Mouse (Mus musculus): Measurements from ENCODE around the gene Trmt2a. TPM values are rescaled to one million over a fixed set of nuclear protein-coding genes. Genes with fewer than 3 reads are reported as not detected.
A peak's percentile ranks its signal among the peaks of the same experiment; 100 is the strongest.

Trmt2a gene
- polyA plus RNA-seq, 1 experiment from 2014 or later: 102 TPM

GRCm38 (mm10) chr16:18233919-18234670, 14.4 kb upstream of the Trmt2a start:
- Histone ChIP-seq H3K4me1 (ENCODE audit: control insufficient read depth, insufficient read depth, low read length) (no peaks in the 10 kb centered on the region), H3K4me2 (ENCODE audit: low read depth, low read length) (peak overlapping the region; percentile 82), H3K9ac (replicated peaks; ENCODE audit: low read length) (peak overlapping the region; percentile 85), H3K27ac (replicated peaks; ENCODE audit: low read depth, low read length) (no peak overlapping the region), H3K4me3 (ENCODE audit: low read depth, low read length) (peak overlapping the region; percentile 94), H3K36me3 (replicated peaks; ENCODE audit: control insufficient read depth, insufficient read depth, low read depth, low read length) (peaks cover 3% of the 10 kb centered on the region; the same call in 1 of the 2 replicates), H3K27me3 (ENCODE audit: control insufficient read depth, insufficient read depth, low read length) (no peaks in the 10 kb centered on the region), H3K9me3 (replicated peaks; ENCODE audit: control insufficient read depth, low read length) (no peaks in the 10 kb centered on the region)
- WGBS: 20% methylated on average over 13 of the region's 13 CpGs
- ATAC-seq (replicated peaks; ENCODE audit: insufficient number of reproducible peaks, low FRiP score, low TSS enrichment, low read depth): peak; percentile 22; the same call in 1 of the 2 replicates
- DNase-seq (ENCODE audit: low spot score): no peak

GRCm38 (mm10) chr16:18234671-18235388, 13.6 kb upstream of the Trmt2a start, which contains the start of gene Zdhhc8:
Zdhhc8 (minus strand) TSS chr16:18235136.
- WGBS: under 1% methylated on average over 39 of the region's 79 CpGs
- H3K9me3 ChIP-seq (replicated peaks; ENCODE audit: control insufficient read depth, low read length): no peaks in the 10 kb centered on the region
- H3K36me3 ChIP-seq (replicated peaks; ENCODE audit: control insufficient read depth, insufficient read depth, low read depth, low read length): peaks cover 5% of the 10 kb centered on the region; the same call in 1 of the 2 replicates
- DNase-seq (ENCODE audit: low spot score) (peak; percentile 81), ATAC-seq (replicated peaks; ENCODE audit: insufficient number of reproducible peaks, low FRiP score, low TSS enrichment, low read depth) (peak; percentile 59)
- H3K4me1 ChIP-seq (ENCODE audit: control insufficient read depth, insufficient read depth, low read length): no peaks in the 10 kb centered on the region
- H3K27ac ChIP-seq (replicated peaks; ENCODE audit: low read depth, low read length): peak within 1 kb of the TSS; percentile 71
- H3K9ac ChIP-seq (replicated peaks; ENCODE audit: low read length): peak within 1 kb of the TSS; percentile 85
- H3K4me3 ChIP-seq (ENCODE audit: low read depth, low read length): peak within 1 kb of the TSS; percentile 94
- H3K4me2 ChIP-seq (ENCODE audit: low read depth, low read length): peak within 1 kb of the TSS; percentile 82
- H3K27me3 ChIP-seq (ENCODE audit: control insufficient read depth, insufficient read depth, low read length): no peaks in the 10 kb centered on the region

DNA sequence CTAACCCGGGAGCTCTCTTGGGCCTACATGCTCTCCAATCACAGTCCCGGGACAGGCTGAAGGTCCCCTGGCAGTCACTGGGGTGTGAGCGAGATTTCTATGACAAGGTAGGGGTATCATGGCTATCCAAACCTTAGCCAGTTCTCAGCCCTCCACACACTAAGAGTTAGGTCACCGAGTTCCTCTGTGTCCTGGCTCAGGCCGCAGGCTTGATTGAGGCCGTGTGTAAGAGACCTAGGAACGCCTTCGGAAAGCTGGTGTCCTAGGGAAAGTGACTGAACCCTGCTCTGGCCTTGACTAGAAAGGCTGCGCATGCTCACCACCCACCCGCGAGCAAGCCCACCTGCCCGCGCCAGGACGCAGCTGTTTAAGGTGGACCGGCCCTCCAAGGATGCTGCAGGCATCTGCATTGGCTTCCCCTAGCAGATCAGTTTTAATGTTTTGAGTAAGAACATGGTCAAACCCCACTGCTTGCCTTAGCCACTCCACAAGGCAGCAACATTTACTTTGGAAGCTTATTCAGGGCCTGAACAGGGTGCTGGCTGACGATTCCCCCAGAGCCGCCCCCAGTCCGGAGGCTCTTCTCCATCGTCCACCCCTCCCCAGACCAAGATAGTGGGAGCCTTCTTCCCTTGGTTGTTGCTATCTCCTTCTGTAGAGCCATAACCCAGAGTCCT, 13.0 kb upstream of the Trmt2a start:
- H3K9me3 ChIP-seq (replicated peaks; ENCODE audit: control insufficient read depth, low read length): no peaks in the 10 kb centered on the region
- H3K4me2 ChIP-seq (ENCODE audit: low read depth, low read length): peak overlapping the region; percentile 82
- H3K4me1 ChIP-seq (ENCODE audit: control insufficient read depth, insufficient read depth, low read length): no peaks in the 10 kb centered on the region
- peak overlapping the region; percentile 71 for H3K27ac ChIP-seq (replicated peaks; ENCODE audit: low read depth, low read length)
- peak; percentile 77 for DNase-seq (ENCODE audit: low spot score)
- H3K9ac ChIP-seq (replicated peaks; ENCODE audit: low read length): peak overlapping the region; percentile 85
- ATAC-seq (replicated peaks; ENCODE audit: insufficient number of reproducible peaks, low FRiP score, low TSS enrichment, low read depth): peak; percentile 58
- no peaks in the 10 kb centered on the region for H3K27me3 ChIP-seq (ENCODE audit: control insufficient read depth, insufficient read depth, low read length)
- WGBS: 4% methylated on average over 19 of the region's 19 CpGs
- H3K36me3 ChIP-seq (replicated peaks; ENCODE audit: control insufficient read depth, insufficient read depth, low read depth, low read length): peaks cover 9% of the 10 kb centered on the region; the same call in 1 of the 2 replicates
- H3K4me3 ChIP-seq (ENCODE audit: low read depth, low read length): peak overlapping the region; percentile 94

DNA sequence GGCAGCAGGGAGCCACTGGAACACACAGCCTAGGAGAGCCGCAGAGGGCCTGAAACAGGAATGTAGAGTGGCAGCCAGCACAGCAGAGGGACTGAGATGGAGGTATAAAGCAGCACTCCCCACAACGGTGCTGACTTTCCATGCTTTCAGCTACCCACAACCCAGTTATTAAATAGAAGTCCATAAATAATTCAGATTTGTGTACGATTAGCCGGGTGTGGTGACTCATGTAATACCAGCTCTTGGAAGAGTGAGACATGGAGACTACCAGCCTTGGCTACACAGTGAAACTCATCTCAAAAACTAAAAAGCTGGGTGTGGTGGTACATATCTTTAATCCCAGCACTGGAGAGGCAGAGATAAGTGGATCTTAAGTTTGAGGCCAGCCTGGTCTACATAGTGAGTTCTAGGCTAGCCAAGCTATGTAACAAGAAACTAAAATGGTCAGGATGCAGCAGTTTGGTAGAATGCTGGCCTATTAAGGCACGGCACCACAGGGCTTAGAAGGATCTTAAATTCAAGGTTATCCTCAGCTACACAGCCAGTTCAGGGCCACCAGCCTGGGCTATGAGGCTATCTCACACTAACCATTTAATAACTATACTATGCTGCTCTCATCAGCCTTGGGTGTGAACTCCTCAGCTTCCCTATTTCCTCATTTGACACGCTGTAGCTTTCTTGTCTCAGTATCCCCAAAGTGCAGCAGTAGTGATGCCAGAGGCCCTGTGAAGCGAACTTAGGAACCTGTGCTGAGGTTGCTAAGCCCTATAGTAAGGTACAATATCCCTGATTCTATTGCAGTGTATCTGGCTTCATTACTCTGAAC, 11.6 kb upstream of the Trmt2a start:
- DNase-seq (ENCODE audit: low spot score): no peak
- 0 out of 2 replicates have a peak overlapping the region, but pooled peaks have one; percentile 5 for H3K4me3 ChIP-seq (ENCODE audit: low read depth, low read length)
- no peak overlapping the region for H3K27ac ChIP-seq (replicated peaks; ENCODE audit: low read depth, low read length)
- no peak overlapping the region for H3K4me2 ChIP-seq (ENCODE audit: low read depth, low read length)
- H3K27me3 ChIP-seq (ENCODE audit: control insufficient read depth, insufficient read depth, low read length): no peaks in the 10 kb centered on the region
- H3K4me1 ChIP-seq (ENCODE audit: control insufficient read depth, insufficient read depth, low read length): no peaks in the 10 kb centered on the region
- H3K9ac ChIP-seq (replicated peaks; ENCODE audit: low read length): no peak overlapping the region
- ATAC-seq (replicated peaks; ENCODE audit: insufficient number of reproducible peaks, low FRiP score, low TSS enrichment, low read depth): no peak
- WGBS: 73% methylated on average over 7 of the region's 7 CpGs
- peaks cover 12% of the 10 kb centered on the region; the same call in 1 of the 2 replicates for H3K36me3 ChIP-seq (replicated peaks; ENCODE audit: control insufficient read depth, insufficient read depth, low read depth, low read length)
- no peaks in the 10 kb centered on the region for H3K9me3 ChIP-seq (replicated peaks; ENCODE audit: control insufficient read depth, low read length)

GRCm38 (mm10) chr16:18241581-18241980, 6.9 kb upstream of the Trmt2a start:
- no peak overlapping the region for H3K9ac ChIP-seq (replicated peaks; ENCODE audit: low read length)
- no peak overlapping the region for H3K27ac ChIP-seq (replicated peaks; ENCODE audit: low read depth, low read length)
- no peaks in the 10 kb centered on the region for H3K4me1 ChIP-seq (ENCODE audit: control insufficient read depth, insufficient read depth, low read length)
- no peak for DNase-seq (ENCODE audit: low spot score)
- H3K4me2 ChIP-seq (ENCODE audit: low read depth, low read length): no peak overlapping the region
- WGBS: 94% methylated on average over 10 of the region's 10 CpGs
- peaks cover 34% of the 10 kb centered on the region for H3K36me3 ChIP-seq (replicated peaks; ENCODE audit: control insufficient read depth, insufficient read depth, low read depth, low read length)
- no peak for ATAC-seq (replicated peaks; ENCODE audit: insufficient number of reproducible peaks, low FRiP score, low TSS enrichment, low read depth)
- H3K4me3 ChIP-seq (ENCODE audit: low read depth, low read length): no peak overlapping the region
- H3K9me3 ChIP-seq (replicated peaks; ENCODE audit: control insufficient read depth, low read length): no peaks in the 10 kb centered on the region
- H3K27me3 ChIP-seq (ENCODE audit: control insufficient read depth, insufficient read depth, low read length): no peaks in the 10 kb centered on the region

DNA sequence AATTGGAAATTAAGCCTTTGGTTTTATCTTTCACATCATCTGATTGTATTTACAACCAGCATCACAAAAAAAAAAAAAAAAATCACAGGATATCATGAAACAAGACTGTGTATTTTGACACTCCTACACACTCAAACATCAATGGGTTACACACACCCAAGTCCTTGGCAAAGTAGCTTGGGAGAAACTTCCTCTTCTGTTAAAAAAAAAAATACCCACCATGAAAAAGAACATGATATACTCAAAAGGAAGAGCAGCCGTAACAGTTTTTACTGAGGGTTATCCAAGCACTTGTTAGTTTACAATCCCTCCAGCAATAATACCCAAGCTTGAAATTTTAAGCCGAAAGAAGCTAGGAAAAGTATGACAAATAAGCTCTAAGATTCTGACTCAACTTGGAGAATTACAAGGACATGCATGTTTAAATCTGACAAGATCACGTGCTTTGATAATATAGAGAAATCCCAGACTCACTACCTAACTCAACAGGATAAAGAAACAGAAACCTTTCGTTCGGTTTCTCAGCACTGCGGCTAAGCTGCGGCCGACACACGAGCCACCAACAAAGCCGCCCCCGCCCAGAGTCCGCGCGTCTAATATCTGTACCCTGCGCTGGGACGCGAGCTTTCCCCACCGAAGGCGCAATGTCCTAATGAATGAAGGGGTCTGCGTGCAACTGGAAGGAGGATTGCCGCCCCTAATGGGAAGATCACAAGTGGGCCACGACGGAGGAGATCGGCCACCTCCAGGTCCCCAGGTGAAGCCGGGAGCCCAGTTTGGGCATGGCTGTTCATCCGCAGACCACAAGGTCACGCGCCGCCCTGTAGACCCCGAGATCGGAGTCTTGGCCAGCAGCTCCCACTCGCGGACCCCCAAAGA, 719 bp upstream of the Trmt2a start:
- Histone ChIP-seq H3K4me3 (ENCODE audit: low read depth, low read length) (peak overlapping the region; percentile 96), H3K27ac (replicated peaks; ENCODE audit: low read depth, low read length) (peak overlapping the region; percentile 89), H3K9ac (replicated peaks; ENCODE audit: low read length) (peak overlapping the region; percentile 98), H3K27me3 (ENCODE audit: control insufficient read depth, insufficient read depth, low read length) (no peaks in the 10 kb centered on the region), H3K4me1 (ENCODE audit: control insufficient read depth, insufficient read depth, low read length) (0 out of 2 replicates have a peak, but pooled peaks cover 2% of the 10 kb centered on the region), H3K9me3 (replicated peaks; ENCODE audit: control insufficient read depth, low read length) (no peaks in the 10 kb centered on the region), H3K36me3 (replicated peaks; ENCODE audit: control insufficient read depth, insufficient read depth, low read depth, low read length) (peaks cover 21% of the 10 kb centered on the region), H3K4me2 (ENCODE audit: low read depth, low read length) (peak overlapping the region; percentile 63)
- ATAC-seq (replicated peaks; ENCODE audit: insufficient number of reproducible peaks, low FRiP score, low TSS enrichment, low read depth): no peak
- peak; percentile 49 for DNase-seq (ENCODE audit: low spot score)
- 1% methylated on average over 33 of the region's 33 CpGs for WGBS
